Mouse (Mus musculus) kidney, embryonic 15.5 days (tissue): ENCODE measurements around the gene Phactr2. TPM values are rescaled to one million over a fixed set of nuclear protein-coding genes. Genes with fewer than 3 reads are reported as not detected.
A peak's percentile ranks its signal among the peaks of the same experiment; 100 is the strongest.
"Not testable (repeated sequence)": the region's sequence is repeated elsewhere in the genome, so short reads cannot be mapped to it uniquely, and the experiment has no call there.

Experiments used
- ATAC-seq: fragments of 200-750 bp; cut with Nextera tagmentation; replicated peaks from 2 replicates; pipeline ENCODE4 v1.8.0; 2017; ENCODE audit warnings: moderate TSS enrichment; ENCODE audit not compliant: low FRiP score
- H3K27ac ChIP-seq: fragments of 300-500 bp; sonication (generic); 2 replicates; pipeline ENCODE4 v1.5.1; 2015; ENCODE audit warnings: mild to moderate bottlenecking, inconsistent platforms
- H3K27me3 ChIP-seq: fragments of 300-500 bp; sonication (generic); 2 replicates; pipeline ENCODE4 v1.6.1; 2015; ENCODE audit warnings: inconsistent platforms
- H3K36me3 ChIP-seq: fragments of 300-500 bp; sonication (generic); 2 replicates; pipeline ENCODE4 v1.6.1; 2015; ENCODE audit warnings: inconsistent platforms
- H3K4me1 ChIP-seq: fragments of 300-500 bp; sonication (generic); 2 replicates; pipeline ENCODE4 v1.6.1; 2015; ENCODE audit warnings: inconsistent platforms
- H3K4me2 ChIP-seq: fragments of 300-500 bp; sonication (generic); 2 replicates; pipeline ENCODE4 v1.6.1; 2015; ENCODE audit warnings: moderate library complexity, mild to moderate bottlenecking, inconsistent platforms
- H3K4me3 ChIP-seq: fragments of 300-500 bp; sonication (generic); replicated peaks from 2 replicates; pipeline ENCODE4 v1.5.1; 2015; ENCODE audit warnings: mild to moderate bottlenecking, inconsistent platforms
- H3K9ac ChIP-seq: fragments of 300-500 bp; sonication (generic); 2 replicates; pipeline ENCODE4 v1.6.1; 2015; ENCODE audit warnings: mild to moderate bottlenecking, inconsistent platforms
- H3K9me3 ChIP-seq: fragments of 300-500 bp; sonication (generic); replicated peaks from 2 replicates; pipeline ENCODE4 v1.6.1; 2016; ENCODE audit warnings: inconsistent platforms
- WGBS: fragments of 180-500 bp; shearing (Covaris S2); methylation state at CpG from one replicate; pipeline ENCODE4 v1.1.7; 2015; ENCODE audit warnings: mixed read lengths; 5-methylcytosine and 5-hydroxymethylcytosine counted together
- polyA plus RNA-seq: library from polyadenylated mRNA; unstranded; fragments of >200 nt; fragmentation: Nextera tagmentation; extraction: Ambion mirVana; gene quantifications from 2 replicates; pipeline ENCODE4 v1.2.1, GENCODE M21; 2015

Gene Phactr2
- polyA plus RNA-seq, 1 experiment from 2014 or later, result 30.6 TPM

GRCm38 (mm10) chr10:13199234-13199633 lies 275.0 kb downstream of the Phactr2 start:
- H3K9ac ChIP-seq, result no peak overlapping the region
- 78% methylated on average over 1 of the region's 1 CpGs for WGBS
- H3K4me1 ChIP-seq, result no peaks in the 10 kb centered on the region
- H3K9me3 ChIP-seq, result no peaks in the 10 kb centered on the region
- H3K36me3 ChIP-seq, result no peaks in the 10 kb centered on the region
- no peak for ATAC-seq
- H3K4me2 ChIP-seq, result no peak overlapping the region
- no peak overlapping the region for H3K4me3 ChIP-seq
- no peak overlapping the region for H3K27ac ChIP-seq
- H3K27me3 ChIP-seq, result no peaks in the 10 kb centered on the region

- no peaks in the 10 kb centered on the region for H3K27me3 ChIP-seq
- no peak overlapping the region for H3K4me2 ChIP-seq
- 0 out of 2 replicates have a peak overlapping the region, but pooled peaks have one; percentile 9 for H3K27ac ChIP-seq
- ATAC-seq, result no peak
- H3K4me3 ChIP-seq, result no peak overlapping the region
- no peak overlapping the region for H3K9ac ChIP-seq
- WGBS, result 78% methylated on average over 8 of the region's 8 CpGs
- H3K9me3 ChIP-seq, result no peaks in the 10 kb centered on the region
- no peaks in the 10 kb centered on the region for H3K36me3 ChIP-seq
- H3K4me1 ChIP-seq, result peaks cover 9% of the 10 kb centered on the region
These were observed 277.2 kb downstream of the Phactr2 start for GRCm38 (mm10) chr10:13196872-13197507.

GRCm38 (mm10) chr10:13193496-13193895 lies 280.7 kb downstream of the Phactr2 start:
- WGBS, result 83% methylated on average over 7 of the region's 7 CpGs
- Histone ChIP-seq H3K4me3 (peak overlapping the region; percentile 97), H3K36me3 (peaks cover 20% of the 10 kb centered on the region), H3K4me1 (peaks cover 11% of the 10 kb centered on the region), H3K4me2 (peak overlapping the region; percentile 64)
- not testable (repeated sequence) for ATAC-seq, H3K9me3 ChIP-seq, H3K9ac ChIP-seq, H3K27ac ChIP-seq, H3K27me3 ChIP-seq

- H3K9ac ChIP-seq, result peak within 1 kb of the TSS; percentile 79
- H3K27ac ChIP-seq, result peak within 1 kb of the TSS; percentile 86
- H3K27me3 ChIP-seq, result no peaks in the 10 kb centered on the region
- no peaks in the 10 kb centered on the region for H3K9me3 ChIP-seq
- under 1% methylated on average over 43 of the region's 43 CpGs for WGBS
- ATAC-seq, result peak; percentile 100
- H3K4me1 ChIP-seq, result peaks cover 11% of the 10 kb centered on the region
- peak within 1 kb of the TSS; percentile 64 for H3K4me2 ChIP-seq
- H3K36me3 ChIP-seq, result peaks cover 24% of the 10 kb centered on the region
- H3K4me3 ChIP-seq, result peak within 1 kb of the TSS; percentile 97
These were observed 281.4 kb downstream of the Phactr2 start, which contains the start of gene Ltv1 for GRCm38 (mm10) chr10:13192731-13193351. Gene Ltv1 (minus strand): TSS chr10:13193168.

GRCm38 (mm10) chr10:13189881-13190280 lies 284.3 kb downstream of the Phactr2 start:
- Histone ChIP-seq H3K9me3 (no peaks in the 10 kb centered on the region), H3K27ac (no peak overlapping the region), H3K4me2 (no peak overlapping the region), H3K9ac (no peak overlapping the region), H3K27me3 (no peaks in the 10 kb centered on the region), H3K4me1 (peaks cover 11% of the 10 kb centered on the region), H3K36me3 (peaks cover 53% of the 10 kb centered on the region), H3K4me3 (no peak overlapping the region)
- no peak for ATAC-seq
- 71% methylated on average over 5 of the region's 5 CpGs for WGBS

- no peak for ATAC-seq
- Histone ChIP-seq H3K27me3 (no peaks in the 10 kb centered on the region), H3K4me2 (no peak overlapping the region), H3K9ac (no peak overlapping the region), H3K4me1 (no peaks in the 10 kb centered on the region), H3K36me3 (peaks cover 80% of the 10 kb centered on the region), H3K9me3 (no peaks in the 10 kb centered on the region), H3K27ac (no peak overlapping the region), H3K4me3 (no peak overlapping the region)
- WGBS, result 71% methylated on average over 3 of the region's 3 CpGs
These were observed 287.5 kb downstream of the Phactr2 start for GRCm38 (mm10) chr10:13186754-13187153.

- peaks cover 87% of the 10 kb centered on the region for H3K36me3 ChIP-seq
These were observed 289.9 kb downstream of the Phactr2 start for GRCm38 (mm10) chr10:13184170-13184766.

GRCm38 (mm10) chr10:13180211-13180610 lies 294.0 kb downstream of the Phactr2 start:
- H3K36me3 ChIP-seq, result peaks cover 88% of the 10 kb centered on the region

More at GRCm38 (mm10) chr10:13184170-13184766, 289.9 kb downstream of the Phactr2 start:
- Histone ChIP-seq H3K27me3 (no peaks in the 10 kb centered on the region), H3K4me2 (no peak overlapping the region), H3K4me1 (no peaks in the 10 kb centered on the region), H3K9me3 (no peaks in the 10 kb centered on the region), H3K27ac (no peak overlapping the region), H3K4me3 (no peak overlapping the region), H3K9ac (no peak overlapping the region)
- ATAC-seq, result no peak
- WGBS, result 91% methylated on average over 4 of the region's 4 CpGs

GRCm38 (mm10) chr10:13177973-13178624 lies 296.1 kb downstream of the Phactr2 start, which contains the start of gene Zc2hc1b:
Gene Zc2hc1b (minus strand): TSS chr10:13178023.
- Histone ChIP-seq H3K36me3 (peaks cover 71% of the 10 kb centered on the region), H3K4me1 (peaks cover under 1% of the 10 kb centered on the region), H3K9me3 (no peaks in the 10 kb centered on the region), H3K4me3 (no peak within 1 kb of the TSS), H3K4me2 (no peak within 1 kb of the TSS), H3K27ac (no peak within 1 kb of the TSS), H3K9ac (no peak within 1 kb of the TSS), H3K27me3 (no peaks in the 10 kb centered on the region)
- WGBS, result 85% methylated on average over 7 of the region's 7 CpGs
- ATAC-seq, result no peak

More at GRCm38 (mm10) chr10:13180211-13180610, 294.0 kb downstream of the Phactr2 start:
- Histone ChIP-seq H3K27me3 (no peaks in the 10 kb centered on the region), H3K4me1 (no peaks in the 10 kb centered on the region), H3K9ac (no peak overlapping the region), H3K27ac (no peak overlapping the region), H3K4me3 (no peak overlapping the region), H3K9me3 (no peaks in the 10 kb centered on the region), H3K4me2 (no peak overlapping the region)
- 90% methylated on average over 7 of the region's 7 CpGs for WGBS
- no peak for ATAC-seq

GRCm38 (mm10) chr10:13175866-13176265 lies 298.3 kb downstream of the Phactr2 start:
- WGBS, result 90% methylated on average over 7 of the region's 7 CpGs
- Histone ChIP-seq H3K9me3 (no peaks in the 10 kb centered on the region), H3K27me3 (no peaks in the 10 kb centered on the region), H3K27ac (no peak overlapping the region), H3K36me3 (peaks cover 49% of the 10 kb centered on the region), H3K4me3 (no peak overlapping the region), H3K9ac (no peak overlapping the region), H3K4me2 (no peak overlapping the region), H3K4me1 (peaks cover 17% of the 10 kb centered on the region)
- no peak for ATAC-seq

GRCm38 (mm10) chr10:13172798-13173221 lies 301.4 kb downstream of the Phactr2 start:
- H3K9ac ChIP-seq, result no peak overlapping the region
- no peak for ATAC-seq
- H3K36me3 ChIP-seq, result peaks cover 19% of the 10 kb centered on the region
- H3K27ac ChIP-seq, result peak overlapping the region; percentile 51; the same call in 1 of the 2 replicates
- no peak overlapping the region for H3K4me2 ChIP-seq
- H3K4me3 ChIP-seq, result no peak overlapping the region
- 26% methylated on average over 10 of the region's 10 CpGs for WGBS
- H3K27me3 ChIP-seq, result no peaks in the 10 kb centered on the region
- H3K9me3 ChIP-seq, result no peaks in the 10 kb centered on the region
- peaks cover 24% of the 10 kb centered on the region for H3K4me1 ChIP-seq

- no peak overlapping the region for H3K4me2 ChIP-seq
- H3K9ac ChIP-seq, result no peak overlapping the region
- H3K27me3 ChIP-seq, result no peaks in the 10 kb centered on the region
- no peak for ATAC-seq
- H3K4me1 ChIP-seq, result peaks cover 24% of the 10 kb centered on the region
- 38% methylated on average over 2 of the region's 2 CpGs for WGBS
- H3K4me3 ChIP-seq, result no peak overlapping the region
- H3K36me3 ChIP-seq, result peaks cover 7% of the 10 kb centered on the region; the same call in 1 of the 2 replicates
- H3K27ac ChIP-seq, result no peak overlapping the region
- H3K9me3 ChIP-seq, result no peaks in the 10 kb centered on the region
These were observed 302.8 kb downstream of the Phactr2 start for GRCm38 (mm10) chr10:13171461-13171860.
